24 mouse cellular contexts compared by ENCODE assay signal in the genomic region with DNA sequence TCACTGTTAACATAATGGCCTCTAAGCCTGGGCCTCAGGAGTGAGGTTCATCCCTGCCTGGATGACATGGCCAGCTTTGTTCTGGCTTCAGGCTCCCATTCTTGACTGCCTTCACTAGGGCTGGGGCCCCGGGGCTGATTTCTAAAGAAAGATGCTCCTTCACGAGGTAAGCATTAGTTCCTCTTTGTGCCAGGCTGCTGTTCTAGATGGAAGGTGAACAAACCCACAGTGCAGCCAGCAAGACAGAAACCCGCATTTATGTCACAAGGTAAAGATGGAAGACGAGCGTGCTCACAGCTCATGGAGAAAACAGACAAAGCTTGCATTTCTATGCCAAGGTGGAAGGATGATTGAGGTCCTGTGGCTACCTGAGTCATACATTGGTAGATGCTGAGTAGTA.
"Had no signal": no experiment of that assay in that cellular context is flagged by ENCODE, and none has a peak within 500 bp of the region (broad histone marks: within the 10 kb centered on the region; RNA-seq: fewer than 3 reads in every experiment).

No protein-coding gene starts in this region.

- H3K9ac ChIP-seq: limb, embryonic 13.5 days; liver, embryonic 12.5 days; liver, embryonic 15.5 days; lung, embryonic 15.5 days; midbrain, embryonic 13.5 days had no signal

- H3K36me3 ChIP-seq: limb, embryonic 13.5 days; liver, embryonic 12.5 days; liver, embryonic 15.5 days; lung, embryonic 15.5 days; midbrain, embryonic 10.5 days had no signal

- DNase-seq: kidney, adult 2 months; layer of hippocampus, adult 9-11 months; liver; lung, adult 18-20 months; lung, postnatal 10 days; right cerebral cortex, adult 18-20 months; right cerebral cortex, postnatal 14 days; right cerebral cortex, postnatal 4 days; thymus, adult 18-20 months; thymus, postnatal 36 days had no signal

- H3K4me3 ChIP-seq: layer of hippocampus, adult 2 months; limb, embryonic 10.5 days; limb, embryonic 13.5 days; liver, embryonic 12.5 days; liver, embryonic 15.5 days; lung, embryonic 15.5 days; megakaryocyte, embryonic 14.5 days; midbrain, embryonic 10.5 days; midbrain, embryonic 13.5 days; myocyte had no signal

- H3K4me1 ChIP-seq: liver, embryonic 15.5 days had no signal

- ATAC-seq: intestine, embryonic 16.5 days; liver, embryonic 12.5 days; midbrain, embryonic 13.5 days; midbrain, embryonic 16.5 days had no signal

- H3K9me3 ChIP-seq: limb, embryonic 10.5 days; limb, embryonic 13.5 days; liver, embryonic 12.5 days; liver, embryonic 15.5 days; lung, embryonic 15.5 days; megakaryocyte, embryonic 14.5 days; midbrain, embryonic 10.5 days; midbrain, embryonic 13.5 days had no signal

- H3K27ac ChIP-seq: kidney, postnatal 0 days; layer of hippocampus, adult 2 months; limb, embryonic 13.5 days; liver, embryonic 12.5 days; liver, embryonic 15.5 days; lung, embryonic 15.5 days; midbrain, embryonic 10.5 days; midbrain, embryonic 13.5 days; stomach, postnatal 0 days had no signal

- H3K27me3 ChIP-seq: limb, embryonic 13.5 days; liver, embryonic 12.5 days; liver, embryonic 15.5 days; lung, embryonic 15.5 days; megakaryocyte, embryonic 14.5 days; midbrain, embryonic 13.5 days had no signal

- H3K4me2 ChIP-seq: limb, embryonic 13.5 days; liver, embryonic 12.5 days; liver, embryonic 15.5 days; lung, embryonic 15.5 days; midbrain, embryonic 13.5 days had no signal
